Mouse (Mus musculus) E14TG2a.4 (cell line): ENCODE measurements around the gene Notum.

Source experiments
- CTCF ChIP-seq: conservative IDR thresholded peaks from 2 replicates; pipeline ENCODE4 v1.5.1; 2014; ENCODE audit warnings: low read length
- NANOG ChIP-seq: IDR thresholded peaks from 2 replicates; pipeline ENCODE4 v1.6.1; 2014; ENCODE audit warnings: borderline replicate concordance, low read length, mixed read lengths

DNA sequence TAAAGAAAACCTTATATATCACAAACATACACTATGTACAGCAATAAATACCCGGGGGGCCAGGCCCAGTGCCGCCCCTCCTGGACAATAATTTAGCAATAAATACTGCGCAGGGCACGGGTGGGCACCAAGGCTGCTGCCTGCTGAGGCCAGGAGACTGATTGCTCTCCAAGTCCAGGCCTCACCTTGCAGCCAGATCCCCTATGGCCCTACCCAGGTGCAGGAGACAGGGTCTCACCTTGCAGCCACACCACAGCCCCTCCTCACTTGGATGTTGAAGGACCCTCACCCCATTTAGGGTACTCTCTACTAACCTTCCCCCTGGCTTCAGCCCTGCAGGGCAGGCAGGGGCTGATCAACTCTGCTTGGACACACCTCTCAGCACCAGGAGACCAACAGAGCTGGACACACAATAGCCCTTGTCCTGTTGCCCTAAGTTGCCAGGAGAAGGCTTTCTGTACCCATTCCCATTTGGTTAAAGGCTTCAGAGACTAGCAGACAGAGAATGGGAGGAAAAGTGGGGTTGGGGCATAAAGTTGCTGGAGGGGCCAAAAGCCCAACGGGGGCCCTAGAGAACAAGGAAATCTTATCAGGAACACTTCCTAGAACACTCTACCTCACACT is 35.7 kb downstream of the Notum start, which contains the start of gene Sirt7:
- TF ChIP-seq CTCF: no peak
- no peak for TF ChIP-seq NANOG
